Mouse (Mus musculus) thymus, postnatal 36 days (tissue): ENCODE data around the gene Fignl2.

Experiments used
- DNase-seq, 2 experiments: peaks; one replicate each; pipeline ENCODE4 v3.0.0; 2022; ENCODE audit warnings: mixed read lengths in 2 of 2

Fignl2 gene

DNA sequence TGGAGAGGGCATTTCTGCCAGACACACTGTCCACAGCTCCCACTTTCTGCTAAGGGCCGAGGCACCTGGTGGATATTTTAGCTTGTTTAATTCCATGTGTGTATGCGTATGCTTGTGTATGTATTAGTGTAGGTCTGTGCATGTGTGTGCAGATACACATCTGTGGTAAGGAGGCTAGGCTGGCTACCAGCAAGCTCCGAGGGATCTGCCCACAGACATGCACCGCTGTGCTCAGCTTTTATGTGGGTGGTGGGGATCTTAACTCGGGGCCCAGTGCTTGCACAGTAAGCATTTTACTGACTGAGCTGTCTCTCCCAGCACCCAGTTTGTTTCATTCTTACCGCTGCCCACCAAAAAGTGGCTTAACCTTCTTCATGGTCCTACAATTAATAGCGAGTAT lies 71.1 kb downstream of the Fignl2 start:
- DNase-seq, result no peak

DNA sequence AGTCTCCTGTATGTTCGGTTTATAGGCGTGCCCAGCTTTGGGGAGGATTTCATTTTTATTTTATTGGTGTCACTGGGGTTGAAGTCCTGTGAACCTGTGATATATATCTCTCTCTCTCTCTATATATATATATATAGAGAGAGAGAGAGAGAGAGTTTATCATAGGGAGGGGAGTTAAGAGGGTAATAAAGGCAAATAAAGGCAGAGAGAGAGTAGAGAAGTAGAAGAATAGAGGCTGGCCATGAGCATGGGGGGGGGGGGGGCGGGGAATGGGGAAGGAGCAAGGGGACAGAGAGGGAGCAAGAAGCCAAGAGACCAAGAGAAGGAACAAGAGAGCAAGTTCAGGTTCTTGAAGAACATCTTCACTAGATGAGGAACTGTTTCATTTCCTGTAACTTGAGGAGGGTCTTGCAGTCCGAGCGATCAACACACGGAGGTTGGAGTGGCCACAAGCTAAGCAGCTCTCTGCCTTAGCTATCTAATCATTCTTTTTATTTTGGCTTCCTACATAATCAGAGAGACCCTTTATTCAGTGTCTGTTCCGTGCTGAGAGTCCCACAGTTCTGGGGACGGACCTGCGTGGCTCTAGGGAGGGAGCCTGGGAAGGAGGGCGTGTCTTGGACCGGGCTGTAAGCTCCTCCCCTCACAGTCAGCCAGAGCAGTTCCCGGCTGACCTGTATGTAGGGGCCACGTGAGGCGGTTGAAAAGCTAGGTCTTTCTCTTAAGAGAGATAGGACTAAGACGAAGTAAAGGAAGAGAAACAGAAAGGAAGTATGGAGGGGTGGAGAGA lies 71.9 kb downstream of the Fignl2 start:
- no peak for DNase-seq

- no peak for DNase-seq
Observed at GRCm38 (mm10) chr15:101005717-101006116, 72.7 kb downstream of the Fignl2 start.

DNA sequence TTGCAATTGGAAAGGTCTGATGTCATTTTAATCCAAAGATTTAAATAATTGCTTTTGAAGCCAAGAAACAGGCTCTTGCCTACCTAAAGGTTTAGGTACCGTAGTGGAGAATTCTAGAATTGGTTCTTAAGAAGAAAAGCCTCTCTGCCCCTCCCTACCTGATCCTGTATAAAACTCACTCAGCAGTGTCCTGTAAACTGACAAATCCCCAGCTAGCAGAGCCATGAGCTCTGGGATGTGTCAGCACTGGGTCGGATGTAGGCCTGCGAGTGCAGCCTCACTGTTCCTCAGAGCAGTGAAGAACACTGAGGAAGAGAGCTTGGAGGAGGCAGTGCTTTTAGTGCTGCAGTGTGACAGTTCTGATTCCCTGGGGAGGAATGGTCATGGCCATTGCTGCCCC lies 73.8 kb downstream of the Fignl2 start:
- DNase-seq, result no peak

GRCm38 (mm10) chr15:101002466-101002865 lies 75.9 kb downstream of the Fignl2 start:
- no peak for DNase-seq

DNA sequence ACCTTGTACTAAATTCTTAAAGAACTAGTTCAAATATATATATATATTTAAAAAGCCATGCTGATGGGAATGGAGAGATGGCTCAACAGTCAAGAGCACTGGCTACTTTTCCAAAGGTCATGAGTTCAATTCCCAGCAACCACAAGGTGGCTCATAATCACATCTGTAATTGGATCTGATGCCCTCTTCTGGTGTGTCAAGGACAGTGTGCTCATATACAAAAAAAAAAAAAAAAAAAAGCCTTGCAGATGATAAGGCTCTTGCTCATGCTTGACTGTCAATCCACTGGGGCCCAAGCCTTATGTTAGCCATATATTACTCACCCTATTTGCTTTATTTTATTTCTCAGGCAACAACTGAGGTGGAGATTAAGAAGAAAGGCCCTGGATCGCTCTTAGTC lies 76.7 kb downstream of the Fignl2 start:
- no peak for DNase-seq
